Mouse (Mus musculus): Measurements from ENCODE around the gene Ctsa. TPM values are rescaled to one million over a fixed set of nuclear protein-coding genes. Genes with fewer than 3 reads are reported as not detected.

Ctsa gene
- 10 to 100 TPM; 50.2 to 58.1 TPM for total RNA-seq (2021)
- long read RNA-seq, experiment 1, transcript Ctsa-202 (15 exons, 2,534 nt): major isoform, 45 of 136 reads
- long read RNA-seq, experiment 1, partial matches to known transcripts: 81 of 136 reads
- long read RNA-seq, experiment 1, other reads (novel, unspliced or antisense): 10 of 136 reads
- long read RNA-seq, experiment 2, transcript Ctsa-202 (15 exons, 2,534 nt): major isoform, 24 of 88 reads
- long read RNA-seq, experiment 2, partial matches to known transcripts: 60 of 88 reads
- long read RNA-seq, experiment 2, other reads (novel, unspliced or antisense): 4 of 88 reads

DNA sequence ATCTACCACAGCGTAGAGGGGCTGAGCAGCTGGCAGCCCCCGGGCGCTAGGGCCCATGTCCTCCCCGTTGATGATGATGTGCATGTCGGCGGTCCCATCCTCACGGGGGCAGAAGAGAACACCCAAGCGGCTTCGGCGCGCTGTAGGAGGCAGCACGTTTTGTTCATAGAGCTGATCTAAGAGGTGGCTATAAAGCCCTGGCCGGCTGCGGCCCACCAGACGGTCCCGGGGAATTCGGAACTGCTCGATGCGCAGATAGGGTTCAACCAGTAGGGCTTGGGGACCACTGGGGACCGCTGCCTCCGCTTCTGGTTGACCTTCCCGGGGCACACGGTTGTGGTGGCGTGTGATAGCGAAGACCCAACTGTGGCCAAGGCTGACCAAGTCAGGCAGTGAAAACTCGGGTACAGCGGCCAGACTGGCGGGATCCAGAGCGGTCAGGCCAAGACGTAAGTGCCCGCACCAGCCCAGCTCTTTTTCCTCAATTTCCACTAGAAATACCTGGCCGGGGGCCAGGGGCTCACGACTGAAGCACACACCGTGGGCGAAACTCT is at the start of gene Ctsa:
TSS of gene Ctsa (plus strand) at position 126 of the 554 bp plus-strand sequence.
- peak within 1 kb of the TSS; percentile 95 for H3K27ac ChIP-seq
- peak; percentile 75 for TF ChIP-seq CTCF (IDR thresholded peaks at IDR 0.05)
- intact Hi-C loops (cut with DNase I): loop anchor here (2.0 kb wide), 2 partner anchors 46 to 78 kb away; partner anchors contain the start of genes Pcif1 and Zfp335
- H3K4me3 ChIP-seq: peak within 1 kb of the TSS; percentile 75
- peak; percentile 88 for DNase-seq

GRCm38 (mm10) chr2:164783926-164784581 is 48.6 kb upstream of the Ctsa start:
- no peak for DNase-seq
- Histone ChIP-seq H3K4me3 (no peak overlapping the region; the same call in 1 of the 2 replicates), H3K27ac (peak overlapping the region; percentile 98)
- intact Hi-C loops (cut with DNase I): no loop called here
- TF ChIP-seq CTCF (IDR thresholded peaks at IDR 0.05): peak; percentile 49; the same call in 1 of the 2 replicates

DNA sequence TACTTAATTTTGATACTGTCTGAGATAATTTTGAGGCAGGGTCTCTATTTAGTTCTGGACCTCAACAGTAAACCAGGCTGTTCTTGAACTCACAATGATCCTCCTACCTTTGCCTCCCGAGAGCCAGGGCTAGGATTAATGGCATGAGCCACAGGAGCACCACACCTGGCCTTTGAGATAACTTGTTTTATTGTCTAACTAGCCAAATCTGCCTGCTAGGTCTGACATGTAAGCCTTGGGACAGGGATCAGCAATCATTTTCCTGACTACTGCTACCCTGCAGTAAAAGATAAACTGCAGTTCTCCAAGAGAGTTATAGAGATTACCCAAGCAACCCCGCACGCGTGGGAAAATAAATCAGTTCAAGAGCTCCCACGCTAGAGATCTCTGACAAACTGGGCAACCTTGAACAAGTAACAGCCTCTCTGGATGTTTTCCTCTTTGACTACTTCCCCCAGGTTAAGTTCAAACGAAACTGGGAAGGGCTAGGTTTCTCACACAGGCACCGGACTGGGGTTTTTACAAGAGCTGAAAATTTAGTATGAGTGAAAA is 47.7 kb upstream of the Ctsa start:
- peak overlapping the region; percentile 98 for H3K27ac ChIP-seq
- intact Hi-C loops (cut with DNase I): no loop called here
- no peak for TF ChIP-seq CTCF (IDR thresholded peaks at IDR 0.05)
- H3K4me3 ChIP-seq: peak overlapping the region; percentile 90
- peak; percentile 19 for DNase-seq

DNA sequence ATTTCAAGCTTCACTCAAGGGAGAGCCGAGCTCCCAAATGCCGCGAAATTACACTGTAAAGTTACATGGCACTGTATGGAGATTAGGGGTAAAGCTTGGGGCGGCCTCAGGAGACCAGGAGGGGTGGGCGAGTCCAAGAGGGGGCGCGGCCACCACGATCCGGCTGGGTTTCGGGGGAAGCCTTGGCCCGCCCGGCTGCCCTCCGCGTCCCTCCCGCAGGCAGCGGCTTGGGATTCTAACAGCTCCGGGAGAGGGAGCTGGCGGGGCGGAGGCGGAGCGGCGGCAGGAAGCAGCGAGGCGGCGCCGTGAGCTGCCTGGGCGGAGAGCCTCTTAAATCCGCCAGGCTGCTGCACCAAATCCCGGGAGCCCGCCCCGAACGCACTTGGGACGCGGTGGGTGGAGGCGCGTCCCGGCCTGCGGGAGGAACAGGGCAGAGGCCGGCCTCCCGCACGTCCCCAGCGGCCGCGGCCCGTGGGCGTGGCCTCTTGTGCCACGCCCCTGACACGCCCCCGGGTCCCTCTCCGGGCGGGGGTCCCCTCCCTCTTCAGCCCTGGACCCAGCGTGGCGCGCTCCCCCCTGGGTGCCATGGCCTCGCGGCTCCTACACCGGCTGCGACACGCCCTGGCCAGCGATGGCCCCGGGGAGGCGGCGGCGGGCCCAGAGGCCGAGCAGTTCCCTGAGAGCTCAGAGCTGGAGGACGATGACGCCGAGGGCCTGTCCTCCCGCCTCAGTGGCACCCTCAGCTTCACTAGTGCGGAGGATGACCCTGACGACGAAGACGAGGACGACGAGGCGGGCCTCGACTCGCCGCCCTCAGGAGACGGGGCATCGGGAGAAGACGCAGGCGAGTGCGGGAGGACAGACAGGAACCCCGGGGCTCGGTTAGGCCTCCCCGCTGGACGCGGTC is 46.9 kb upstream of the Ctsa start, which contains the start of gene Snx21:
TSS of gene Snx21 (plus strand) at position 343 of the 907 bp plus-strand sequence.
- intact Hi-C loops (cut with DNase I): no loop called here
- peak within 1 kb of the TSS; percentile 98 for H3K27ac ChIP-seq
- peak within 1 kb of the TSS; percentile 90 for H3K4me3 ChIP-seq
- DNase-seq: peak; percentile 97
- peak; percentile 63 for TF ChIP-seq CTCF (IDR thresholded peaks at IDR 0.05)

- DNase-seq: peak; percentile 26
- Histone ChIP-seq H3K4me3 (peak overlapping the region; percentile 90), H3K27ac (peak overlapping the region; percentile 98)
- intact Hi-C loops (cut with DNase I): no loop called here
- TF ChIP-seq CTCF (IDR thresholded peaks at IDR 0.05): no peak
Observed at GRCm38 (mm10) chr2:164786388-164786885, 46.2 kb upstream of the Ctsa start.

DNA sequence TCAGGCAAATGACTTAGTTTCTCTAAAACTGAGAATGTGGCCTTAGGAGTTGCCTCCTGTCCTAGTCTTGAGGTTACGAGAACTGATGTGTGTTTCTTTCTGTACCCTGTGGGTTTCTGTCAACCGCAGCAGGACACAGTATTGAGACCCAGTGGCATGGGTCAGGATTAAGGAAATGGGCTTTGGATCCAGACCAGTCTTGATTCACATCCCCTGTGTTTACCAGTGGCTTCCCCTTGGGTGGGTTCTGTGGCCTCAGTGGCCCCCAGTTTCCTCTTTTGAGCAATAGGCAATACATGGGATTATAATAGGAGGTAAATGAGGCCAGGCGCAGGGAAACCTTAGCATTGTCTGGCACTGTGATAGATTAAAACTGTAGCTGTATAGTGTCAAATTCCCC is 45.6 kb upstream of the Ctsa start:
- TF ChIP-seq CTCF (IDR thresholded peaks at IDR 0.05): no peak
- intact Hi-C loops (cut with DNase I): no loop called here
- H3K4me3 ChIP-seq: peak overlapping the region; percentile 90
- H3K27ac ChIP-seq: peak overlapping the region; percentile 98
- no peak for DNase-seq

DNA sequence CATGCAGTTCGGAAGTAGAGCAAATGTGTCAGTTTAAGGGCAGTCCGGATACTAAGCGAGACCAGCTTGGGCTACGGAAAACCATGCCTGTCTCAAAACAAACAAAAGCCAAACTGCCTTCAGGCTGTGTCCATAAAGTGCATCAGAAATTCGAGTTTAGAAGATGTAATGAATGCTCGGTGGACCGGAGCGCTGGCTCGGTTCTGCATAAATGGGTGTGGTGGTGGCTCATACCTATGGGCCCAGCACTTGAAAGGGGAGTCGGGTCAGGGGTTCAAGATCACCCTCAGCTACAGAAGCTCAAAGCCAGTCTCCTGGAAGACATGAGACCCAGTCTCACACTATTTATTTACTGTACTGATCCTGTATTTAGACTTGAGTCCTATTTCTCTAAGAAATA is 44.9 kb upstream of the Ctsa start:
- intact Hi-C loops (cut with DNase I): no loop called here
- TF ChIP-seq CTCF (IDR thresholded peaks at IDR 0.05): no peak
- Histone ChIP-seq H3K4me3 (peak overlapping the region; percentile 90), H3K27ac (peak overlapping the region; percentile 98; the same call in 1 of the 2 replicates)
- no peak for DNase-seq

GRCm38 (mm10) chr2:164788411-164788810 is 44.3 kb upstream of the Ctsa start:
- no peak for TF ChIP-seq CTCF (IDR thresholded peaks at IDR 0.05)
- peak overlapping the region; percentile 90; the same call in 1 of the 2 replicates for H3K4me3 ChIP-seq
- intact Hi-C loops (cut with DNase I): no loop called here
- peak; percentile 42 for DNase-seq
- peak overlapping the region; percentile 55; the same call in 1 of the 2 replicates for H3K27ac ChIP-seq

GRCm38 (mm10) chr2:164790451-164790850 is 42.2 kb upstream of the Ctsa start:
- Histone ChIP-seq H3K4me3 (no peak overlapping the region), H3K27ac (peak overlapping the region; percentile 59)
- DNase-seq: peak; percentile 68
- TF ChIP-seq CTCF (IDR thresholded peaks at IDR 0.05): no peak
- intact Hi-C loops (cut with DNase I): no loop called here

- TF ChIP-seq CTCF (IDR thresholded peaks at IDR 0.05): no peak
- peak; percentile 39 for DNase-seq
- intact Hi-C loops (cut with DNase I): no loop called here
- Histone ChIP-seq H3K4me3 (no peak overlapping the region), H3K27ac (peak overlapping the region; percentile 76; the same call in 1 of the 2 replicates)
Observed at GRCm38 (mm10) chr2:164791841-164792261, 40.8 kb upstream of the Ctsa start.

- H3K27ac ChIP-seq: peak overlapping the region; percentile 76
- no peak overlapping the region for H3K4me3 ChIP-seq
- intact Hi-C loops (cut with DNase I): no loop called here
- no peak for TF ChIP-seq CTCF (IDR thresholded peaks at IDR 0.05)
- DNase-seq: no peak
Observed at GRCm38 (mm10) chr2:164792400-164793190, 40.1 kb upstream of the Ctsa start.
